Mouse (Mus musculus): ENCODE results near the gene Hsf2bp. TPM values are rescaled to one million over a fixed set of nuclear protein-coding genes. Genes with fewer than 3 reads are reported as not detected.
A peak's percentile ranks its signal among the peaks of the same experiment; 100 is the strongest.

Hsf2bp gene
- total RNA-seq (2014; rRNA removed) = 0.57 and 0.62 TPM in 2 replicates
- 0.90 and 1.1 TPM in 2 replicates for polyA plus RNA-seq (2015; fragmentation: Nextera tagmentation; extraction: Ambion mirVana)

- peaks cover 11% of the 10 kb centered on the region; the same call in 1 of the 2 replicates for H3K4me1 ChIP-seq (ENCODE audit: insufficient read depth)
- WGBS = 7% methylated on average over 52 of the region's 52 CpGs
- ATAC-seq = peak; percentile 99
Observed at GRCm38 (mm10) chr17:32035609-32036508, at the start of gene Hsf2bp, which contains the start of gene Rrp1b. TSS of gene Hsf2bp (minus strand) at chr17:32036349. TSS of gene Rrp1b (plus strand) at chr17:32036100.

GRCm38 (mm10) chr17:32083351-32083750 lies 47.2 kb upstream of the Hsf2bp start:
- no peak for DNase-seq
- Histone ChIP-seq H3K4me2 (ENCODE audit: low read depth) (no peak overlapping the region), H3K4me1 (ENCODE audit: insufficient read depth) (no peaks in the 10 kb centered on the region), H3K36me3 (ENCODE audit: insufficient read depth) (no peaks in the 10 kb centered on the region), H3K27ac (ENCODE audit: low read depth, low read length) (no peak overlapping the region), H3K4me3 (ENCODE audit: low read depth, low read length) (no peak overlapping the region), H3K27me3 (ENCODE audit: insufficient read depth, low read length) (no peaks in the 10 kb centered on the region), H3K9ac (no peak overlapping the region), H3K9me3 (ENCODE audit: low read length) (no peaks in the 10 kb centered on the region)
- no peak for TF ChIP-seq CTCF (IDR thresholded peaks at IDR 0.05; ENCODE audit: low read depth)
- no peak for ATAC-seq
- 97% methylated on average over 2 of the region's 2 CpGs for WGBS

More at GRCm38 (mm10) chr17:32035609-32036508, at the start of gene Hsf2bp, which contains the start of gene Rrp1b:
- no peaks in the 10 kb centered on the region for H3K27me3 ChIP-seq (ENCODE audit: insufficient read depth, low read length)
- no peaks in the 10 kb centered on the region for H3K9me3 ChIP-seq (ENCODE audit: low read length)
- TF ChIP-seq CTCF (IDR thresholded peaks at IDR 0.05; ENCODE audit: low read depth) = no peak
- DNase-seq = peak; percentile 96
- peak within 1 kb of the TSS; percentile 74 for H3K9ac ChIP-seq
- H3K36me3 ChIP-seq (ENCODE audit: insufficient read depth) = no peaks in the 10 kb centered on the region
- H3K4me2 ChIP-seq (ENCODE audit: low read depth) = peak within 1 kb of the TSS; percentile 84
- peak within 1 kb of the TSS; percentile 87 for H3K4me3 ChIP-seq (ENCODE audit: low read depth, low read length)
- H3K27ac ChIP-seq (ENCODE audit: low read depth, low read length) = peak within 1 kb of the TSS; percentile 88

GRCm38 (mm10) chr17:32075164-32075563 lies 39.0 kb upstream of the Hsf2bp start:
- H3K9me3 ChIP-seq (ENCODE audit: low read length) = no peaks in the 10 kb centered on the region
- H3K27me3 ChIP-seq (ENCODE audit: insufficient read depth, low read length) = no peaks in the 10 kb centered on the region
- no peaks in the 10 kb centered on the region for H3K4me1 ChIP-seq (ENCODE audit: insufficient read depth)
- no peaks in the 10 kb centered on the region for H3K36me3 ChIP-seq (ENCODE audit: insufficient read depth)
- no peak overlapping the region for H3K4me2 ChIP-seq (ENCODE audit: low read depth)
- WGBS = 5% methylated on average over 2 of the region's 2 CpGs
- no peak overlapping the region for H3K9ac ChIP-seq
- peak; percentile 74 for DNase-seq
- ATAC-seq = peak; percentile 69
- peak; percentile 87 for TF ChIP-seq CTCF (IDR thresholded peaks at IDR 0.05; ENCODE audit: low read depth)
- H3K4me3 ChIP-seq (ENCODE audit: low read depth, low read length) = no peak overlapping the region
- H3K27ac ChIP-seq (ENCODE audit: low read depth, low read length) = no peak overlapping the region

GRCm38 (mm10) chr17:32074658-32075057 lies 38.5 kb upstream of the Hsf2bp start:
- H3K4me1 ChIP-seq (ENCODE audit: insufficient read depth) = no peaks in the 10 kb centered on the region
- H3K36me3 ChIP-seq (ENCODE audit: insufficient read depth) = no peaks in the 10 kb centered on the region
- H3K27me3 ChIP-seq (ENCODE audit: insufficient read depth, low read length) = no peaks in the 10 kb centered on the region
- DNase-seq (no peak), ATAC-seq (no peak)
- H3K27ac ChIP-seq (ENCODE audit: low read depth, low read length) = no peak overlapping the region
- 49% methylated on average over 4 of the region's 4 CpGs for WGBS
- H3K4me2 ChIP-seq (ENCODE audit: low read depth) = no peak overlapping the region
- TF ChIP-seq CTCF (IDR thresholded peaks at IDR 0.05; ENCODE audit: low read depth) = no peak
- H3K4me3 ChIP-seq (ENCODE audit: low read depth, low read length) = no peak overlapping the region
- no peaks in the 10 kb centered on the region for H3K9me3 ChIP-seq (ENCODE audit: low read length)
- no peak overlapping the region for H3K9ac ChIP-seq

- no peaks in the 10 kb centered on the region for H3K27me3 ChIP-seq (ENCODE audit: insufficient read depth, low read length)
- WGBS = 6% methylated on average over 2 of the region's 2 CpGs
- H3K9me3 ChIP-seq (ENCODE audit: low read length) = no peaks in the 10 kb centered on the region
- no peaks in the 10 kb centered on the region for H3K36me3 ChIP-seq (ENCODE audit: insufficient read depth)
- TF ChIP-seq CTCF (IDR thresholded peaks at IDR 0.05; ENCODE audit: low read depth) = peak; percentile 96
- no peak overlapping the region for H3K9ac ChIP-seq
- H3K4me2 ChIP-seq (ENCODE audit: low read depth) = no peak overlapping the region
- no peaks in the 10 kb centered on the region for H3K4me1 ChIP-seq (ENCODE audit: insufficient read depth)
- DNase-seq = peak; percentile 66
- ATAC-seq = peak; percentile 53; the same call in 1 of the 2 replicates
- H3K27ac ChIP-seq (ENCODE audit: low read depth, low read length) = no peak overlapping the region
- no peak overlapping the region for H3K4me3 ChIP-seq (ENCODE audit: low read depth, low read length)
Observed at GRCm38 (mm10) chr17:32073359-32073758, 37.2 kb upstream of the Hsf2bp start.

GRCm38 (mm10) chr17:32068810-32069209 lies 32.7 kb upstream of the Hsf2bp start:
- no peak for TF ChIP-seq CTCF (IDR thresholded peaks at IDR 0.05; ENCODE audit: low read depth)
- no peaks in the 10 kb centered on the region for H3K36me3 ChIP-seq (ENCODE audit: insufficient read depth)
- no peak overlapping the region for H3K27ac ChIP-seq (ENCODE audit: low read depth, low read length)
- H3K27me3 ChIP-seq (ENCODE audit: insufficient read depth, low read length) = no peaks in the 10 kb centered on the region
- no peaks in the 10 kb centered on the region for H3K9me3 ChIP-seq (ENCODE audit: low read length)
- ATAC-seq (no peak), DNase-seq (no peak)
- no peaks in the 10 kb centered on the region for H3K4me1 ChIP-seq (ENCODE audit: insufficient read depth)
- WGBS = 93% methylated on average over 2 of the region's 2 CpGs
- no peak overlapping the region for H3K4me2 ChIP-seq (ENCODE audit: low read depth)
- H3K4me3 ChIP-seq (ENCODE audit: low read depth, low read length) = no peak overlapping the region
- H3K9ac ChIP-seq = no peak overlapping the region

- H3K4me1 ChIP-seq (ENCODE audit: insufficient read depth) = no peaks in the 10 kb centered on the region
- TF ChIP-seq CTCF (IDR thresholded peaks at IDR 0.05; ENCODE audit: low read depth) = no peak
- no peak overlapping the region for H3K27ac ChIP-seq (ENCODE audit: low read depth, low read length)
- H3K9me3 ChIP-seq (ENCODE audit: low read length) = no peaks in the 10 kb centered on the region
- no peak overlapping the region for H3K4me3 ChIP-seq (ENCODE audit: low read depth, low read length)
- no peak overlapping the region for H3K4me2 ChIP-seq (ENCODE audit: low read depth)
- ATAC-seq (no peak), DNase-seq (no peak)
- H3K36me3 ChIP-seq (ENCODE audit: insufficient read depth) = no peaks in the 10 kb centered on the region
- 91% methylated on average over 11 of the region's 11 CpGs for WGBS
- no peaks in the 10 kb centered on the region for H3K27me3 ChIP-seq (ENCODE audit: insufficient read depth, low read length)
- H3K9ac ChIP-seq = no peak overlapping the region
Observed at GRCm38 (mm10) chr17:32068381-32068780, 32.2 kb upstream of the Hsf2bp start.
